Mouse (Mus musculus) retina, postnatal 7 days (tissue): ENCODE measurements around the gene Acp6.
"Not testable (repeated sequence)": the region's sequence is repeated elsewhere in the genome, so short reads cannot be mapped to it uniquely, and the experiment has no call there.

ENCODE experiments used
- DNase-seq: peaks from one replicate; pipeline ENCODE4 v3.0.0-alpha.2; 2012; ENCODE audit warnings: low read depth, low spot score

Acp6 gene

GRCm38 (mm10) chr3:97158611-97159508, at the start of gene Acp6:
Acp6 (plus strand) TSS chr3:97158777.
- peak; percentile 86 for DNase-seq

DNA sequence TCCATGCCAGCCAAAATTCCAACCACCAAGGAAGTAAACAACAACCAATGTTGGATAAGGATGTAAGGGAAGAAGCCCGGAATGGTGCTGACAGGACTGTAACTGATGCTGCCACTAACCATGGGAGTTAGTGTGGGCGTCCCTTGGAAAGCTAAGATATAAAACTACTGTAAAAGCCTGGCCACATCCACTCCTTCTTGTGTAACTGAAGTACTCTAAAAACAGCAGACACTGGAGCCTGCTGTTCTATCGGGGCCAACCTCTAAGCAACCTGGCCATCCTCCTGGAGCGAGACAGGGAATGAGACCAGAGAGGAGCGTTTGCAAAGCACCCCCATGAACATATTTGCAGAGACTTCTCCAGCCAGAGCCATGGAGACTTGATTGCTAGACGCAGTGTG, 41.1 kb upstream of the Acp6 start:
- no peak for DNase-seq

- no peak for DNase-seq
These were observed 40.3 kb upstream of the Acp6 start for GRCm38 (mm10) chr3:97118313-97118712.

DNA sequence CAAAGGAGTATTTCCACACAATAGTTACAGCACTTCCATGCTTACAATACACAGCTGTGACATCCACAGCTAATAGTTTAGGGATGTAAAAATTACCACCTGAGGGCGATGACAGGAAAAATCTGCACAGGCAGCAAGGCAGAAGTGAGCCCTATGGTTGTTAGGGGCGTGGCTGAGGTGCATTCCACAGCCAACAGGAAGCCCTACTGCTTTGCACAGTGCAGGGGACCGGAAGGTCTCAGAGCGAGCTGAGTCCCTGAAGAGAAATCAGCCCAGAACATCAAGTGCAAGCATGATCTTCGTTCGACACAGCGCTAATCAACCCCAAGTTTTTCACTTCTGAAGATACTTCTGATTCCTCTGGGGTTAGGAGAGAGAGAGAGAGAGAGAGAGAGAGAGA, 34.4 kb upstream of the Acp6 start:
- DNase-seq, result no peak

GRCm38 (mm10) chr3:97129410-97129809, 29.2 kb upstream of the Acp6 start:
- DNase-seq, result no peak

DNA sequence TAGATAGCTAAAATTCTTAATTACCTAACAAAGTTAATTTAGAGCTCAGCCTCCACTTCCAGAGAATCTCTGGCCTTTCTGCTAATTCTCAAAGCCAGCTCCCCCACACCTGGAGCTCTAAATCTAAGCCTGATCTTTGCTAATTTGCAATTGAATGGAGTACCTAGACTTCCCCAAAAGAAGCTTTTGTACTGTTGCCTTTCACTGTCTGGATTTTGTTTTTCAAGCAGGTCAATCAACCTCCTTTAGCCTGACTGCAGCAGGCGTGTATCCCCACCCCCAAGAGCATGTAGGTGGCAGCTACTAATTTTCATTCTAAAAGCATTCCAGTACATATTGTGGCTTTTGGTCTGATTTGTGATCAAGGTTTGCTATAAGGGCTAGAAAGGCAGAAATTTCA, 20.9 kb upstream of the Acp6 start:
- DNase-seq, result not testable (repeated sequence)

- no peak for DNase-seq
These were observed 7.5 kb upstream of the Acp6 start for GRCm38 (mm10) chr3:97151092-97151491.

GRCm38 (mm10) chr3:97156431-97156830, 2.1 kb upstream of the Acp6 start:
- DNase-seq, result no peak

DNA sequence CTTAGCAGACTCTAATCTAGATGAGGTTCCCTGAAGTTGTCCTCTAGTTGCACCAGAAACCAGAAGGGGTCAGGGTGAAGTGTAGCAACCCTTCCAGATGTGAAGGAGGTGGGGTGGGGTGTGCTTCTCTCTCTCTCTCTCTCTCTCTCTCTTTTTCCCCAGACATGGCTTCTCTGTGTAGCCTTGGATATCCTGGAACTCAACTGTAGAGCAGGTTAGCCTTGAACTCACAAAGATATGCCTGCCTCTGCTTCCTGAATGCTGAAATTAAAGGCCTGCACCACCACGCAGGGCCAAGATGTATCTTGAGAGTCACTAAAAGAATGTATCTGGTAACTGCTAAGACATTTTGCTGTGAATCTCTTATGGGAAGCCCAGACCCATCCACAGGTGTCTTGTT, 1.3 kb upstream of the Acp6 start:
- no peak for DNase-seq

- peak; percentile 81 for DNase-seq
These were observed 498 bp upstream of the Acp6 start for GRCm38 (mm10) chr3:97157958-97158599.

DNA sequence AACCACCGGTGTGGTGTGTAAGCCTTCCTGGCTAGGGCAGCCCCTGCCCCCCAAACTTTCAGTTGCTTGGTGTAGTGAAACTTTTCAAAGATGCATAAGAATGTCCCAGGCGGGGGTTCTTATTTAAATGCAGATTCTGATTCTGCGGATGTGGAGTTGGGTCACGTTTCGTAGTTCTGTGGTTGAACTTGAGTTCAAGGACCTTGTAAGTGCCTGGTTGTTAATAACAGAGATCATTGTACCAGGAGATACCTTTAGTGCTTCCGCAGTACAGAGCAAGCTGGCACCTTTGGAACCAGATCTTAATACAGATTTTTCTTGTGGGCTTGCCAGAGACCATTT, 903 bp downstream of the Acp6 start:
- no peak for DNase-seq

DNA sequence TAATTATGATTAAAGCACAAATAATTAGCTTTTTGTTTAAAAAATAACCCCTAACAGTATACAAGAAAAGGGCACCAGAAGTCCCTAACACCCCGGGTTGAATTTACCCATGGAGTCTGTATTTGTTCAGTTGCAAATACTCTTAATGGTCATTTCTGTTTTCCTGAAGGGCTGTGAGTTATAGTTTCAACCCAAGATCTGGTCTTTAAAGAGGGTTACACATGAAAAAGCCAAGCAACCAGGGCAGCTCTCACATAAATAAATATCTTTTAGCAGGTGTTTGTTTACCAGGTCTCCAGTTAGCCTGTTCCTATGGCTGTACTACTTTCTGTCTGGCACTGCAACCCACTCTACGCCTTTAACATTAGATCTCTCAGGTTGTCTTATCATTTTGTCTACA, 1.4 kb downstream of the Acp6 start:
- DNase-seq, result no peak

- no peak for DNase-seq
These were observed 2.3 kb downstream of the Acp6 start for GRCm38 (mm10) chr3:97160908-97161307.

DNA sequence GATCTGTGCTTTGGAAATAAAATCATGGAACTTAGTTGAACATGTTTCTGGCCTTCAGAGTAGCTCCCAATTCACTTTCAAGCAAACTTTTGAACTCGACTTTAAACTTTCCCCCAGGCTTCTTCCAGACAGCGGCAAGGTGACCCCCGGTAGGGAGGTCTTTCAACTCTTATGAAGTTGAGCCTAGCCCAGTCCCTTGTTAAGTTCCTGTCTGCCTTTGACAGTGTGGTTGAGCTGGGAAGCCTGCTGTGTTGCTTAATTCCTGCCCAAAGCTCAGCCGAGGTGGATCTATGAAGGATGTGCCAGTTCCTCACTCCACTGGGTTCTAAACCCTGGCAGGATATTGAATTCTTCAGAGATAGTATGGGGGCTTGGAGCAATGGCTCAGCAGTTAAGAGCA, 3.2 kb downstream of the Acp6 start:
- DNase-seq, result no peak

GRCm38 (mm10) chr3:97164477-97164876, 5.9 kb downstream of the Acp6 start:
- DNase-seq, result no peak

GRCm38 (mm10) chr3:97167126-97167525, 8.5 kb downstream of the Acp6 start:
- no peak for DNase-seq

GRCm38 (mm10) chr3:97171531-97171930, 13.0 kb downstream of the Acp6 start:
- no peak for DNase-seq

GRCm38 (mm10) chr3:97172231-97172630, 13.7 kb downstream of the Acp6 start:
- no peak for DNase-seq

GRCm38 (mm10) chr3:97172632-97173031, 14.1 kb downstream of the Acp6 start:
- DNase-seq, result no peak

DNA sequence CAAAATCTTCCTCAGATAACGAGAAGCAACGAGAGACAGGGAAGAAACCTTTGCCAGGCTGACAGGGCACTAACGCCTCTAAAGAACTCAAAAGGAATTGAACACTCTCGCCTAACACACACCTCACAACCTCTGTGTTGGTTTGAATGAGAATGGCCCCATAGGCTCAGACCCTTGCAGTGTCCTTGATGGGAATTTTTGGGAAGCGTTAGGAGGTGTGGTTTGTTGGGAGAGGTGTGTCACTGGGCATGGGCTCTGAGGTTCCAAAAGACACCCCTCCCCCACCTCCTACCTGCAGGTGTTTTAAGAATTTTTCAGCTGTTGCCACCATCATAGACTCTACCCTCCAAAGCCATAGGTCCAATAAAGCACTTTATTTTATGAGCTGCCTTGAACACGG, 20.3 kb downstream of the Acp6 start:
- no peak for DNase-seq

DNA sequence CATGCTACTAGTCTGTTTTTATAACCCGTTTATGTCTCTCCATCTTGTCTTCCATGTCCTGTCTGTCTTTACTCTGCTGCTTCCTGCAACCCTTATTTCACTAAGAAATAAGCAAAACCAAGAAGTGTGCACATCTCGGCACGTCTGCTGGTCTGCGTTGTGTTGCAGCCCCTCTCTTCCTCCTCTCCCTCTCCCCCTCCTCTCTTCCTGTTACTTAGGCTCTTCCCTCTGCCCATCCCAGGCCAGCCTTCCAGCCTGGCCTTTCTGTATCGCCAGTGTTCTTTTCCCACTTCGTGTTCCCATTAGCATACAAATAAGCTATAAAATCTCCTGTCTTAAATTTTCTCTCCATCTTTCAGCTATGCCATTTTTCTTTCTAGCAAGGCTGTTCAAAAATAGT, 21.9 kb downstream of the Acp6 start:
- no peak for DNase-seq

DNA sequence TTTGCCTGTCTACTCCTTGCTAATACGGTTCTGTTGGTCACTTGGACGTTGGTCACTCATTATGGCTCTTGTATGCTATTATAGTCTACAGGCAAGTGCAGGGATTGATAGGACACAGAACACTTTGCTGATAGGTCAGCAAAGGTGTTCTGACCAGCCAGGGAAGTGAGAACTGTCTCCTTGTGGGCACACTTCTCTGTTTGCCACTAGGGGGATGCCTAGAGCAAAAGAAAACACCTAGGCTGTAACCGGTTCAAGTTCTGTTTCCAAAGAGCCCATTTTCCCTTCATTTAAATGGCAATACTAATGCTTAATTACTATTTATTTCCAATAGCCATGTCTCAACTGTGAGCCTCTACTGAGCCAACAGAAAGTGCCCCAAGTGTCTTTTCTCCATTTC, 25.2 kb downstream of the Acp6 start:
- DNase-seq, result no peak
